In genomic region chr14:55885791-55886271, GRCm38 (mm10) we compare ENCODE assay signal across 9 mouse cellular contexts. TPM values are rescaled to one million over a fixed set of nuclear protein-coding genes. Genes with fewer than 3 reads are reported as not detected.
DNase-seq lines count a peak whose midpoint lies in the region; ATAC-seq and TF ChIP-seq lines count a peak whose summit lies in the region.
"Had no signal": no experiment of that assay in that cellular context is flagged by ENCODE, and none has a peak within 500 bp of the region (broad histone marks: within the 10 kb centered on the region; RNA-seq: fewer than 3 reads in every experiment).

No protein-coding gene starts in this region.

- intact Hi-C loops in gastrocnemius, postnatal 14 days (cut with DNase I; ENCODE audit: low total_unique reads): no loop called here

- no peaks in the 10 kb centered on the region for H3K9me3 ChIP-seq in liver, embryonic 12.5 days (replicated peaks)

- H3K4me3 ChIP-seq in bone marrow macrophage, adult 2 months (ENCODE audit: insufficient read depth, low read length): peak overlapping the region; percentile 81
- H3K4me3 ChIP-seq in liver, embryonic 12.5 days: peak overlapping the region; percentile 81
- H3K4me3 ChIP-seq in thymus, adult 2 months (ENCODE audit: control insufficient read depth, insufficient read depth, low read length): peak overlapping the region; percentile 70

- peaks cover 50% of the 10 kb centered on the region for H3K36me3 ChIP-seq in liver, embryonic 12.5 days
- H3K36me3 ChIP-seq in thymus, adult 2 months (ENCODE audit: control insufficient read depth, insufficient read depth, low read length): peaks cover 25% of the 10 kb centered on the region

- H3K4me1 ChIP-seq in bone marrow macrophage, adult 2 months (ENCODE audit: control insufficient read depth, insufficient read depth, low read length): peaks cover 19% of the 10 kb centered on the region
- peaks cover 56% of the 10 kb centered on the region for H3K4me1 ChIP-seq in liver, embryonic 12.5 days
- peaks cover 25% of the 10 kb centered on the region for H3K4me1 ChIP-seq in thymus, adult 2 months (replicated peaks; ENCODE audit: control insufficient read depth, insufficient read depth, low read length)

- peak overlapping the region; percentile 76 for H3K27ac ChIP-seq in bone marrow macrophage, adult 2 months (ENCODE audit: insufficient read depth, low read depth, low read length)
- H3K27ac ChIP-seq in liver, embryonic 12.5 days: peak overlapping the region; percentile 93
- H3K27ac ChIP-seq in thymus, adult 2 months (ENCODE audit: control insufficient read depth, insufficient read depth, low read length): peak overlapping the region; percentile 55

- 0 out of 2 replicates have a peak, but pooled peaks have one; percentile 32 for TF ChIP-seq POLR2A in bone marrow macrophage, adult 2 months (IDR thresholded peaks at IDR 0.05; ENCODE audit: borderline replicate concordance, low read depth, low read length)
- TF ChIP-seq POLR2A in thymus, adult 2 months (IDR thresholded peaks at IDR 0.05; ENCODE audit: control insufficient read depth, extremely low read depth, insufficient read depth, low read length, poor library complexity): peak; percentile 45; the same call in 1 of the 2 replicates

- H3K4me2 ChIP-seq in liver, embryonic 12.5 days: peak overlapping the region; percentile 88

- no peaks in the 10 kb centered on the region for H3K27me3 ChIP-seq in liver, embryonic 12.5 days (replicated peaks)
- H3K27me3 ChIP-seq in thymus, adult 2 months (ENCODE audit: control insufficient read depth, insufficient read depth, low read length): no peaks in the 10 kb centered on the region

- TF ChIP-seq CTCF in bone marrow macrophage, adult 2 months (IDR thresholded peaks at IDR 0.05; ENCODE audit: low read depth, low read length): no peak
- TF ChIP-seq CTCF in thymus, adult 2 months (IDR thresholded peaks at IDR 0.05; ENCODE audit: borderline replicate concordance, control insufficient read depth, extremely low read depth, insufficient read depth, low read length, poor library complexity): no peak

- peak; percentile 44 for ATAC-seq in inflammation-experienced regulatory T-cells, adult 6 months
- no peak for ATAC-seq in liver, embryonic 12.5 days

- 6% methylated on average over 16 of the region's 16 CpGs for WGBS in liver, embryonic 12.5 days (ENCODE audit: insufficient replicate concordance)
- under 1% methylated on average over 16 of the region's 16 CpGs for WGBS in thymus, adult 2 months

- peak overlapping the region; percentile 96 for H3K9ac ChIP-seq in liver, embryonic 12.5 days

- DNase-seq in kidney, adult 11 months: peak; percentile 56
- no peak for DNase-seq in kidney, adult 18-20 months
- peak; percentile 58 for DNase-seq in gastrocnemius, postnatal 14 days
- peak; percentile 64 to 68 for DNase-seq in monocyte, adult 2 months (ENCODE audit: low read depth in 1 of 2, low spot score in 2 of 2)
- DNase-seq in thymus, adult 2 months: peak; percentile 64

RNA-seq across cellular contexts. Expression of gene Khnyn, which starts 1.1 kb away (rescaled TPM):
- 26.8 and 28.9 TPM in 2 replicates for polyA plus RNA-seq in bone marrow macrophage, adult 2 months (2012; ENCODE audit: insufficient read depth, insufficient read length, missing spikeins)
- total RNA-seq in gastrocnemius, postnatal 14 days (2021): 1 to 10 TPM; 7.1 to 8.2 TPM
- polyA plus RNA-seq in inflammation-experienced regulatory T-cells, adult 6 months (2017; shearing (Covaris generic)): 10 to 100 TPM; 10.5 to 13.1 (median 12.8) TPM
- 12.8 and 13.0 TPM in 2 replicates for polyA plus RNA-seq in liver, embryonic 12.5 days (2016; fragmentation: Nextera tagmentation; extraction: Ambion mirVana)
- 33.7 and 35.5 TPM in 2 replicates for polyA plus RNA-seq in thymus, adult 2 months (2012; rRNA removed)

RNA-seq across cellular contexts. Expression of gene Cbln3, which starts 1.6 kb away (rescaled TPM):
- polyA plus RNA-seq in bone marrow macrophage, adult 2 months (2012; ENCODE audit: insufficient read depth, insufficient read length, missing spikeins): 0.16 TPM in 1 of 2 replicates, not detected in the other
- total RNA-seq in gastrocnemius, postnatal 14 days (2021): under 1 TPM; 0.11 to 0.12 TPM
- polyA plus RNA-seq in inflammation-experienced regulatory T-cells, adult 6 months (2017; shearing (Covaris generic)): under 1 TPM in 1 of 3 experiments, not detected in 2; 0.11 TPM
- polyA plus RNA-seq in liver, embryonic 12.5 days (2016; fragmentation: Nextera tagmentation; extraction: Ambion mirVana): 0.25 TPM in 2 replicates
- polyA plus RNA-seq in thymus, adult 2 months (2012; rRNA removed): 0.04 and 0.09 TPM in 2 replicates

RNA-seq across cellular contexts. Expression of gene Sdr39u1, which starts 14.3 kb away (rescaled TPM):
- polyA plus RNA-seq in bone marrow macrophage, adult 2 months (2012; ENCODE audit: insufficient read depth, insufficient read length, missing spikeins): 2.0 and 3.2 TPM in 2 replicates
- total RNA-seq in gastrocnemius, postnatal 14 days (2021): 10 to 100 TPM; 82.6 to 85.7 TPM
- 100 to 1,000 TPM in 1 of 3 experiments, 10 to 100 TPM in 2; 76.4 to 107 (median 93.3) TPM for polyA plus RNA-seq in inflammation-experienced regulatory T-cells, adult 6 months (2017; shearing (Covaris generic))
- 14.0 and 15.3 TPM in 2 replicates for polyA plus RNA-seq in liver, embryonic 12.5 days (2016; fragmentation: Nextera tagmentation; extraction: Ambion mirVana)
- polyA plus RNA-seq in thymus, adult 2 months (2012; rRNA removed): 50.2 and 54.8 TPM in 2 replicates

RNA-seq across cellular contexts. Expression of gene Nynrin, which starts 32.0 kb away (rescaled TPM):
- 2.3 and 3.2 TPM in 2 replicates for polyA plus RNA-seq in bone marrow macrophage, adult 2 months (2012; ENCODE audit: insufficient read depth, insufficient read length, missing spikeins)
- total RNA-seq in gastrocnemius, postnatal 14 days (2021): 1 to 10 TPM; 7.2 to 7.5 TPM
- polyA plus RNA-seq in inflammation-experienced regulatory T-cells, adult 6 months (2017; shearing (Covaris generic)): under 1 TPM in 1 of 3 experiments, not detected in 2; 0.04 TPM
- 7.0 and 8.2 TPM in 2 replicates for polyA plus RNA-seq in liver, embryonic 12.5 days (2016; fragmentation: Nextera tagmentation; extraction: Ambion mirVana)
- 2.0 and 2.1 TPM in 2 replicates for polyA plus RNA-seq in thymus, adult 2 months (2012; rRNA removed)

RNA-seq across cellular contexts. Expression of gene Cma1, which starts 58.6 kb away (rescaled TPM):
- polyA plus RNA-seq in bone marrow macrophage, adult 2 months (2012; ENCODE audit: insufficient read depth, insufficient read length, missing spikeins): not detected in 2 replicates
- 1 to 10 TPM; 7.6 to 9.9 TPM for total RNA-seq in gastrocnemius, postnatal 14 days (2021)
- polyA plus RNA-seq in inflammation-experienced regulatory T-cells, adult 6 months (2017; shearing (Covaris generic)): not detected
- polyA plus RNA-seq in liver, embryonic 12.5 days (2016; fragmentation: Nextera tagmentation; extraction: Ambion mirVana): not detected in 2 replicates
- 1.7 and 2.0 TPM in 2 replicates for polyA plus RNA-seq in thymus, adult 2 months (2012; rRNA removed)
- total RNA-seq: left cerebral cortex, postnatal 25 days had no signal
